Mouse (Mus musculus) heart, postnatal 4 days (tissue): ENCODE data around the gene Tbl3. TPM values are rescaled to one million over a fixed set of nuclear protein-coding genes. Genes with fewer than 3 reads are reported as not detected.

Experiments
- DNase-seq: peaks from one replicate; pipeline ENCODE4 v3.0.0; 2021
- total RNA-seq, 2 experiments: library from RNA; stranded (reverse); gene quantifications; 2 replicates each; pipeline ENCODE4 v1.2.3; 2021

The Tbl3 gene
- 10 to 100 TPM; 25.2 to 29.2 TPM for total RNA-seq

GRCm38 (mm10) chr17:24706982-24707800 is at the start of gene Tbl3:
Gene Tbl3, minus strand, starts transcription at chr17:24707660.
- peak; percentile 96 for DNase-seq

DNA sequence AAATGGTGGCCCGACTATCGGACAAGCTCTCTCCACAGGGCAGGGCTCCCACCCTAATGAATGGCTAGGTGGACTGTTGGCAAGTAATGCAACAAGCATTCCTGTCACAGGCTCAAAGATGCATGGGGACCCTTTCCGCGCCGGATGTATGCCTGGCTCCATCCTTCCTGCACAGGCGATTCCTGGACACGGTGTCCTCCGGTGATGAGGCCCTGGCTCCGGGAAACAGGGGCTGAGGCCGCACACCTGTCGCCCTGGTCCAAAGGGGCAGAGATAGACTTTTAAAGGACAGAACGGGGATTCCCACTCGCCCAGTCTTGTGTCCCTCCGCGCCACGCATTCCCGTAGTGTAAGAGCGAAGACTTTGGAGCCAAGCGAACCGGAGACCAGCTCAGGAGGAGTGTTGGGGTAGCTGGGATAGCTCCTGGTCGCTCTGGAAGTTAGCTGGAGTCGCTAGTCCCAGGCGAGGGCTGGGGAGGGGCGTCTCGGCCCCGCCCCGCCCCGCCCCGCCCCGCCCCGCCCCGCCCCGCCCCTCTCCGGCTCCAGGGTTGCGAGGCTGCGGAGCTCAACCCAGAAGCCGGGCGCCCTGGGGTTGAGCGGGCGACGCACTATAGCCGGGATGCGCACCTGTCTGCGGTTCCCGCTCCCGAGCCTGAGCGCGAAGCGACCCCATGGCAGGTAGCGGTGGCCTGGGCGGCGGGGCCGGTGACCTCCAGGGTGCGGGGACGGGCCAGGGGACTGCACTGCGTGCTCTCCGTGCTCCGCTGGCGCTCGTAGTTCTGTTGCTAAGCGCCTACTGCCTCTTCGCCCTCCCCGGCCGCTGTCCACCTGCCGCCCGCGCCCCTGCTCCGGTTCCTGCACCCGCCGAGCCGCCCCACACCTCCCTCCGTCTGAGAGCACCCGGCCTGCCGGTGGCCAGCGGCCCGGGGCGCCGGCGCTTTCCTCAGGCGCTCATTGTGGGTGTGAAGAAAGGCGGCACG is 45.2 kb upstream of the Tbl3 start, which contains the start of gene Hs3st6:
Gene Hs3st6, plus strand, starts transcription at position 574 of the 980 bp plus-strand sequence.
- no peak for DNase-seq

GRCm38 (mm10) chr17:24751528-24751927 is 44.1 kb upstream of the Tbl3 start:
- no peak for DNase-seq

DNA sequence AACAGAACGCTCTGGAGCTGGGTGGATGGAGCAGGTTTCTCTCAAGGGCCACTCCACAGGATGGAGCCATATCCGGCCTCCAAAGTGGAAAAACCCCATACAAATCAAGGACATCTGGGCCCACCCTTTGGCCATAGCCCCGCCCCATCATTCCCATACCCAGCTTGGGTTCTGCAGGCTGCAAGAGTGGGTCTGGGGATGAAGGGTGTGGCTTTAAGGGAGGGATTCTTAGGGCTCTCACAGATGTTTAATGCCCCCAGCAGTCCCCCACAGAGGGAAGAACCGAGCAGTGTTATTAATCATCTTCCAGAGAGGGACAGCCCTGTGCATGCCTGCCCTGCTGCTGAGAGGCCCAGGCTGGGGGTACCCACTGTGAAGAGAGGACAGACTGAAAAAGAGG is 39.5 kb upstream of the Tbl3 start:
- DNase-seq = no peak

DNA sequence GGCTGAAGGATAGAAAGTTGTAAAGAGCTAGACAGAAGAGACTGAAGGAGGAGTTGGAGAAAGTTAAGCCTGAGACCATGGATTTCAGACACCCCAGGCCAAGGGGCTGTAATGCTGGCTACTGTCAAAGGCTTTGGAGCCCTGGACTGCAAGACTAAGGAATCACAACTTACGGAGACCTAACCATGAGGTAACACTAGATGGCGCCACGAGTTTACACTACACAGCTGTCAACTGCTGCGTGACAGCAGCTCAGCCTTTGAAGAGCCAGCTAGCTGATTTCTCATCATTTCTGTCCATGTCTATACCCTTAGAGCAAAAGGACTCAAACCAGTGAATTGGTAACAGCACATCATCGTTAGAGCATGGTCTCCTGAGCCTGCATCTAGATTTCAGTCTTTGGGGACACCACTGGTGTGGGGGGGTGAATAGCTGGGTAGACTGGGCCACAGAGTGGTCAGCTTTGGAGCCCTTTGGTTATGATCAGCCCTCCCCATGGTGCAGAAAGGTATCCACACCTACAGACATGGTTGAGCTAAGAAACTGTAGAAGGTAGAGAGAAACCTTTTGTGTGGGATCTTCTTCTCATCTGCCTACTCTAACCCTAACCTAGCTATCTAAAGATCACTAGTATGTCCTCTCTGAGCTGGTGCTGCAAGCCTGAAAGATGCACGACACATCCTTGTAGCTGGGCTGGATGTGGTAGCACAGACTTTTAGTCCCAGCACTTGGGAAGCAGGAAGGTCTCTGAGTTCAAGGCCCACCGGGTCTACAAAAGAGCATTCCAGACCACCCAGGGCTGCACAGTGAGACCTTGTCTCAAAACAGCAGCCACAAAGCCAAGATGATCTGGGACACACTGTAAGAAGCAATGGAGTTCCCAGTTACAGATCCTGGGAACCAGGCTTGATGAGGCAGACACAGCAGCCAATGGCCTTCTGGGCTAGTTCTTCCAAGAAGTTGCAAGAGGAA is 38.4 kb upstream of the Tbl3 start:
- DNase-seq = peak; percentile 91

GRCm38 (mm10) chr17:24744381-24744780 is 36.9 kb upstream of the Tbl3 start:
- no peak for DNase-seq

DNA sequence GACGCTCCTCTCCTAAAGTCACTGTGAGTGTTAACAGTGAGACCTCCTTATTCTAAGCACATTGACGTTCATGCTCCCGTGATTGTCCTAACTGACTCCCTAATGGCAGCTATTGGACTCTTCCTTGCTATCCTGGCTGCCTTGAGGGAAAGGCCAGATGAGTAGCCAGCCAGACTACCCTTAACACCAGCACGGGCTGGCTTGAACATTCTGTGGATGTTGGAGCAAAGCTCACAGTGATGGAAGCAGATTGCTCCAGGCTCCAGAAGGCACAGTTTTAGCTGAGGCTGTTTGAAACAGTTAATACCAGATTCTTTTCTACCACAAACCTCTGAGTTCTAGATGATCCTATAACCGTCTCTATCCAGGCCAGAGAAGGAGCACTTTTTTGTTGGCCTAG is 36.4 kb upstream of the Tbl3 start:
- no peak for DNase-seq

GRCm38 (mm10) chr17:24742307-24742706 is 34.8 kb upstream of the Tbl3 start:
- no peak for DNase-seq

DNA sequence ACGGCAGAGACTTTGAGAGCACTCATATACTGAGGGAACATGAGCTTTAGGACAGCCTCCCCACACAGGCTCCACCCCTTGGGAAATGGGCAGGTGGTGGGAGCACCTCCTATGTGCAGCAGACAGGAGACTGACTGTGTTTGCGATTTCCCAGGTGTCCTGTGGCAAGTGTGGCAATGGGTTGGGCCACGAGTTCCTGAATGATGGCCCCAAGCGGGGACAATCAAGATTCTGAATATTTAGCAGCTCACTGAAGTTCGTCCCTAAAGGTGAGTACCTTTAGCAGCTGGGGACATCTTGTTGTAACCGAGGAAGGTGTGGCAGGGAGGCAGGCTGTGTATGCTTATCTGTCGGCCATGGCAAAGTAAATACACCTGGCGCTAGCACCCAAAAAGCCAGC is 32.5 kb upstream of the Tbl3 start:
- DNase-seq = no peak

DNA sequence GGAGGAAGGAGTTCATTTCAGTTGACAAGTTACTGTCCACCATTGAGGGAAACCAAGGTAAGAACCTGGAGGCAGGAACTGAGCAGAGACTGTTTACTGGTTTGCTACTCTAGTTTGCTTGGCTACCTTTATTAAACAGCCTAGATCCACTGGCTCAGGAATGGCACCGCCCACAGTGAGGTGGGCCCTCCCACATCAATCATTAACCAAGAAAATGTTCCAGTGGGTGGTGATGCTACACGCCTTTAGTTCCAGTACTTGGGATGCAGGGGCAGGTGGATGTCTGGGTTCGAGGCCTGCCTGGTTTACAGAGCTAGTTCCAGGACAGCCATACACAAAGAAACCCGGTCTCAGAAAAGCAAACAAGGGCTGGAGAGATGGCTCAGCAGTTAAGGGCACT is 30.8 kb upstream of the Tbl3 start:
- DNase-seq = no peak

DNA sequence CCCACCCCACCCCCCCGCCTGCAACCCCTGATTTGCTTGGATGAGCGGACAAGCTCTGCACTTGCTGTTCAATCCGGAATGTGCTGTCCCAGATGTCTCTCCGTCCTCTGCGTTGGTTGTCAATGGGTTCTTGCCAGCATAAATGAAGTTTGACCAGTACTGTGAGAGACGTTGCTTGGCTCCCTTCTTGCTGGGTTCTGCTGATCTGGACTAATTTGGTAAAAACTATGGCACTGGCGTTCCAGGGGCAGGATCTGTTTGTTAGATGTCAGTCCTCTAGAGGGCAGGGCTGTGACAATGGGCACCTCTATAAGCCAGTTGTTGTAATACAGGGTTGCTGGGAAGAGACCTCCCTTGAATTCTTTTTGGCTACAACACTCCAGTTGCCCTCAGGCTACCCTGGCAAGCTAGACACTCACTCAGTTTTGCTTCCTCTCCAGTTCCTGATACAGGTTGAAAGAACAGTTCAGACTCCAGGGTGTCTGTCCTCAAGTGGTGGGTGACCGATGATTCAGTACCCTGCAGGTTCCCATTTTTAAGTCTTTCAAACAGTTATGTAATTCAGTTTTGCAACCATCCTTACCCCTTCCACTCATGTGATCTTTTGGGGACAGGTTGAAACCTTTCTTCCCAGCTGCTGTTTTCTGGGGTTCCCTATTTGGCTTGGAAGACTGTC is 29.8 kb upstream of the Tbl3 start:
- no peak for DNase-seq

- peak; percentile 96 for DNase-seq
These were observed 29.0 kb upstream of the Tbl3 start, which contains the start of gene Msrb1 for GRCm38 (mm10) chr17:24736330-24737051. Gene Msrb1, plus strand, starts transcription at chr17:24736642.

- DNase-seq = no peak
These were observed 28.0 kb upstream of the Tbl3 start for GRCm38 (mm10) chr17:24735446-24735845.

GRCm38 (mm10) chr17:24734513-24734912 is 27.1 kb upstream of the Tbl3 start:
- no peak for DNase-seq

GRCm38 (mm10) chr17:24733434-24734050 is 26.1 kb upstream of the Tbl3 start:
- no peak for DNase-seq

GRCm38 (mm10) chr17:24732233-24732935 is 24.9 kb upstream of the Tbl3 start:
- DNase-seq = peak; percentile 68

- no peak for DNase-seq
These were observed 23.3 kb upstream of the Tbl3 start for GRCm38 (mm10) chr17:24730787-24731186.

DNA sequence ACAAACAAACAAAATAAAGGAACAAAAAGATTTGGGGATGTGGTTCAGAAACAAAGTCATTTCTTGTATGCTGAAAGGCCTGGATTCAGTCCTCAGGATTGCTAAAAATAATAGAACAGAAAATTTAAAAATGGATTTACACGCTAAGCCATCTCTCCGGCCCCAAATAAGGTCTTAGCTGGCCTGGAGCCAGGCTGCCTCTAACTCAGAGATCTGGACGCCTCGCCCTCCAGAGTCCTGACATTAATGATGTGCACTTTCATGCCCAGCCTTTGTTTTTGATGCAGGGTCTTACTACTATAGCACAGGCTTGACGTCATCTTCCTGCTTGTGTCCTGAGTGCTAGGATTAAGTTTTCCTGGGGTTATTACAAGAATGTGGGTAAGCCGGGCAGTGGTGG is 21.6 kb upstream of the Tbl3 start:
- peak; percentile 56 for DNase-seq

DNA sequence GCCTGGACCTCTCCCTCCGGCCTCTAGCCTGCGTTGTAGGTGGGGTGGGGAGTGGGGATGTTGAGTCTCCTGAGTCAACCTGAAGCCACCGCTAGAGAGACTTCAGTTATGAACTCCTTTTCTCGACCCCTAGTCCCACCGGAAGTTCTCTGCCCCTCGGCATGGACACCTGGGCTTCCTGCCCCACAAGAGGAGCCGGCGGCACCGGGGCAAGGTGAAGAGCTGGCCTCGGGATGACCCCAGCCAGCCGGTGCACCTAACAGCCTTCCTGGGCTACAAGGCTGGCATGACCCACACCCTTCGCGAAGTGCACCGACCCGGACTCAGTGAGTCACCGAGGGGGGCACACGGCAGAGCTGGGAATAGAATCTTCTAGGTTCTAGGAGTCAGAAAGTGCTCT is 20.7 kb upstream of the Tbl3 start:
- no peak for DNase-seq
